Mouse (Mus musculus) intestine, embryonic 14.5 days (tissue): ENCODE measurements at regions not wholly inside any gene's neighbourhood (a gene's known extent, or its start where the extent isn't known, plus 50 kb on each side); places are given as distances from the start of the nearest gene placed in this dataset.

Source experiments
- ATAC-seq: fragments of 200-750 bp; cut with Nextera tagmentation; replicated peaks from 2 replicates; pipeline ENCODE4 v1.8.0; 2017; ENCODE audit warnings: low read depth, moderate number of reproducible peaks, moderate TSS enrichment, moderate library complexity; ENCODE audit not compliant: low FRiP score, low TSS enrichment
- DNase-seq: peaks from one replicate; pipeline ENCODE4 v3.0.0-alpha.2; 2018; ENCODE audit warnings: low spot score
- H3K27ac ChIP-seq: fragments of 300-500 bp; sonication (generic); 2 replicates; pipeline ENCODE4 v1.5.1; 2014; ENCODE audit warnings: low read depth, mild to moderate bottlenecking, control low read depth
- H3K27me3 ChIP-seq: fragments of 300-500 bp; sonication (generic); replicated peaks from 2 replicates; pipeline ENCODE4 v1.6.1; 2014; ENCODE audit warnings: low read length, control low read depth; ENCODE audit not compliant: control insufficient read depth, insufficient read depth
- H3K36me3 ChIP-seq: fragments of 300-500 bp; sonication (generic); 2 replicates; pipeline ENCODE4 v1.6.1; 2014; ENCODE audit warnings: low read length, control low read depth; ENCODE audit not compliant: control insufficient read depth, insufficient read depth
- H3K4me1 ChIP-seq: fragments of 300-500 bp; sonication (generic); replicated peaks from 2 replicates; pipeline ENCODE4 v1.6.1; 2014; ENCODE audit warnings: low read length, control low read depth, mixed read lengths; ENCODE audit not compliant: control insufficient read depth, insufficient read depth
- H3K4me2 ChIP-seq: fragments of 300-500 bp; sonication (generic); 2 replicates; pipeline ENCODE4 v1.6.1; 2014; ENCODE audit warnings: low read length
- H3K4me3 ChIP-seq: fragments of 300-500 bp; sonication (generic); 2 replicates; pipeline ENCODE4 v1.5.1; 2014; ENCODE audit warnings: low read depth, low read length, control low read depth, mixed read lengths
- H3K9ac ChIP-seq: fragments of 300-500 bp; sonication (generic); 2 replicates; pipeline ENCODE4 v1.6.1; 2014; ENCODE audit warnings: mild to moderate bottlenecking, low read length
- H3K9me3 ChIP-seq: fragments of 300-500 bp; sonication (generic); 2 replicates; pipeline ENCODE4 v1.6.1; 2016; ENCODE audit warnings: low read length, control low read depth; ENCODE audit not compliant: control insufficient read depth
- WGBS: fragments of 180-500 bp; shearing (Covaris S2); extraction: QIAGEN DNeasy Blood & Tissue Kit; methylation state at CpG from one replicate; pipeline ENCODE4 v1.1.7; 2014; 5-methylcytosine and 5-hydroxymethylcytosine counted together

DNA sequence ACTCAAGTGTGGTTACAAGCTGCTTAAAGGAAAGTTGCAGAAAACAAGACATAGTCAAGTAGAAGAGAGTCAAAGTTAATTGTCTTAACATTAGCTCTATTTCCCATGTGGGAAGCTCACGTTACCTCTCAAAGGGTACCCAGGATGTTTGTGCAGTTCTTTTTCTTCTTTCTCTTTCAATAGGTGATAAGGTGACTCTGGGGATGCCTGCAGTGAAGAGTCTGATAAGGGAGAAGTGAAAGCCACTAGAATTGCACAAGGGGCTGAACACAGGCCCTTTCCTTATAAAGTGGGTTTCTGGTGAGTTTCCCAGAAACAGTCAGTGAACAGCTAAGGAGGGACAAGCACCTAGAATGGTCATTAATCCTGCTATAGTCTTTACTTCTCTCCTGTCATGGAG is 98.6 kb upstream of the Slc4a7 start:
- no peaks in the 10 kb centered on the region for H3K4me1 ChIP-seq
- DNase-seq (no peak), ATAC-seq (no peak)
- no peak overlapping the region for H3K9ac ChIP-seq
- H3K4me3 ChIP-seq, result no peak overlapping the region
- no peak overlapping the region for H3K27ac ChIP-seq
- H3K4me2 ChIP-seq, result no peak overlapping the region
- H3K27me3 ChIP-seq, result no peaks in the 10 kb centered on the region
- 85% methylated on average over 1 of the region's 1 CpGs for WGBS
- no peaks in the 10 kb centered on the region for H3K36me3 ChIP-seq
- no peaks in the 10 kb centered on the region for H3K9me3 ChIP-seq

- H3K27ac ChIP-seq, result no peak overlapping the region
- no peaks in the 10 kb centered on the region for H3K27me3 ChIP-seq
- no peaks in the 10 kb centered on the region for H3K9me3 ChIP-seq
- H3K9ac ChIP-seq, result no peak overlapping the region
- no peaks in the 10 kb centered on the region; the same call in 1 of the 2 replicates for H3K4me1 ChIP-seq
- no peak for ATAC-seq
- no peak overlapping the region for H3K4me3 ChIP-seq
- H3K36me3 ChIP-seq, result no peaks in the 10 kb centered on the region
- no peak overlapping the region for H3K4me2 ChIP-seq
- 91% methylated on average over 3 of the region's 3 CpGs for WGBS
- no peak for DNase-seq
Measured at GRCm38 (mm10) chr14:14607074-14607473, 95.0 kb upstream of the Slc4a7 start.

DNA sequence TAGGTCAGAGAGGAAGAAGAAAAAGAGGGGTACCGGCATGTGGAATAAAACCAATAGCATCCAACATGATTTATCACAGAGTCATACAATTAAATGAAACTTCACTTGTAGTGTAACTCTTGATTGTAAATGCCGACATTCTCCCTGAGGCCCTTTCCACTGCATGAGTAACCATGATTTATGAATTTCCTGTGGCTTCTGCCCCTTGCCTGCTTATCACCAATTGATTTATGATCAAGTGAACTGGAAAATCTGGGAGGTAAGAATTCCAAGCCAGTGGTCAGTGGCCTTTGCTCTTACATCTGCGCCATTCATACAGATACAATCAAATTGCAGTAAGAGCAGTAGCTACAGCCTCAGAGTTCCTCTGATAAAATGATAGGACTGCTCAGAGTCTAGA is 89.8 kb upstream of the Slc4a7 start:
- H3K4me1 ChIP-seq, result no peaks in the 10 kb centered on the region; the same call in 1 of the 2 replicates
- no peaks in the 10 kb centered on the region for H3K9me3 ChIP-seq
- H3K9ac ChIP-seq, result no peak overlapping the region
- WGBS, result 40% methylated on average over 3 of the region's 3 CpGs
- H3K27me3 ChIP-seq, result no peaks in the 10 kb centered on the region
- no peak overlapping the region for H3K4me3 ChIP-seq
- ATAC-seq (no peak), DNase-seq (no peak)
- no peaks in the 10 kb centered on the region for H3K36me3 ChIP-seq
- H3K27ac ChIP-seq, result no peak overlapping the region
- no peak overlapping the region for H3K4me2 ChIP-seq

GRCm38 (mm10) chr14:14620316-14620715 is 81.8 kb upstream of the Slc4a7 start:
- ATAC-seq (no peak), DNase-seq (no peak)
- no peaks in the 10 kb centered on the region for H3K9me3 ChIP-seq
- H3K4me3 ChIP-seq, result no peak overlapping the region
- H3K4me2 ChIP-seq, result no peak overlapping the region
- no peak overlapping the region for H3K27ac ChIP-seq
- H3K27me3 ChIP-seq, result no peaks in the 10 kb centered on the region
- no peak overlapping the region for H3K9ac ChIP-seq
- 88% methylated on average over 5 of the region's 5 CpGs for WGBS
- H3K4me1 ChIP-seq, result no peaks in the 10 kb centered on the region
- no peaks in the 10 kb centered on the region for H3K36me3 ChIP-seq

- ATAC-seq (no peak), DNase-seq (no peak)
- Histone ChIP-seq H3K9me3 (no peaks in the 10 kb centered on the region), H3K4me3 (no peak overlapping the region), H3K27ac (no peak overlapping the region), H3K4me2 (no peak overlapping the region), H3K36me3 (no peaks in the 10 kb centered on the region), H3K4me1 (no peaks in the 10 kb centered on the region; the same call in 1 of the 2 replicates), H3K9ac (no peak overlapping the region), H3K27me3 (no peaks in the 10 kb centered on the region)
- 67% methylated on average over 1 of the region's 1 CpGs for WGBS
Measured at GRCm38 (mm10) chr14:14628673-14629072, 73.4 kb upstream of the Slc4a7 start.

GRCm38 (mm10) chr14:14631750-14632149 is 70.3 kb upstream of the Slc4a7 start:
- H3K36me3 ChIP-seq, result no peaks in the 10 kb centered on the region
- no peak overlapping the region for H3K27ac ChIP-seq
- no peak for ATAC-seq
- no peaks in the 10 kb centered on the region for H3K27me3 ChIP-seq
- no peak for DNase-seq
- no peak overlapping the region for H3K9ac ChIP-seq
- no peaks in the 10 kb centered on the region for H3K9me3 ChIP-seq
- H3K4me2 ChIP-seq, result no peak overlapping the region
- H3K4me3 ChIP-seq, result no peak overlapping the region
- WGBS, result 50% methylated on average over 6 of the region's 6 CpGs
- no peaks in the 10 kb centered on the region; the same call in 1 of the 2 replicates for H3K4me1 ChIP-seq

DNA sequence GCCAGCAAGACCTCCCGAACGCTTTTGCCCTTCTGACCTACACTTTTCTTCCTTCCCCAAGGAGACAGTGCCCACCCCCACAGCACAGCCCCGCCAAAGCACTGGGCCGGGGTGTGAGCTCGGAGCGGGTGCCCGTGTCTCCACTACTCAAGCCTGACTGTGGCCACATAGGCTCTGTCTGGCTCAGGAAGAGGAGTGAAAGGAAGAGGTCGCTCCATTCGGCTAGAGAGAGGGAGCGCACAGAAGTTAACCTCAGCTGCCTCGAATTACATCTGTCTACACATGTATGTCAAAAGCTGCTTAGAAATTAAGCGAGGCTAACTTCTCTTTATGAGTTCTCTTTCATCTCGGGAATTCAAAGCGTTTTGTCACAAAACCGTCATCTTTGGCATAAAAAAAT is 69.6 kb upstream of the Slc4a7 start:
- ATAC-seq, result no peak
- no peak for DNase-seq
- Histone ChIP-seq H3K4me1 (no peaks in the 10 kb centered on the region; the same call in 1 of the 2 replicates), H3K36me3 (no peaks in the 10 kb centered on the region), H3K4me3 (peak overlapping the region; percentile 18), H3K9me3 (no peaks in the 10 kb centered on the region), H3K9ac (no peak overlapping the region), H3K27ac (no peak overlapping the region), H3K4me2 (peak overlapping the region; percentile 54), H3K27me3 (no peaks in the 10 kb centered on the region)
- 3% methylated on average over 15 of the region's 15 CpGs for WGBS

DNA sequence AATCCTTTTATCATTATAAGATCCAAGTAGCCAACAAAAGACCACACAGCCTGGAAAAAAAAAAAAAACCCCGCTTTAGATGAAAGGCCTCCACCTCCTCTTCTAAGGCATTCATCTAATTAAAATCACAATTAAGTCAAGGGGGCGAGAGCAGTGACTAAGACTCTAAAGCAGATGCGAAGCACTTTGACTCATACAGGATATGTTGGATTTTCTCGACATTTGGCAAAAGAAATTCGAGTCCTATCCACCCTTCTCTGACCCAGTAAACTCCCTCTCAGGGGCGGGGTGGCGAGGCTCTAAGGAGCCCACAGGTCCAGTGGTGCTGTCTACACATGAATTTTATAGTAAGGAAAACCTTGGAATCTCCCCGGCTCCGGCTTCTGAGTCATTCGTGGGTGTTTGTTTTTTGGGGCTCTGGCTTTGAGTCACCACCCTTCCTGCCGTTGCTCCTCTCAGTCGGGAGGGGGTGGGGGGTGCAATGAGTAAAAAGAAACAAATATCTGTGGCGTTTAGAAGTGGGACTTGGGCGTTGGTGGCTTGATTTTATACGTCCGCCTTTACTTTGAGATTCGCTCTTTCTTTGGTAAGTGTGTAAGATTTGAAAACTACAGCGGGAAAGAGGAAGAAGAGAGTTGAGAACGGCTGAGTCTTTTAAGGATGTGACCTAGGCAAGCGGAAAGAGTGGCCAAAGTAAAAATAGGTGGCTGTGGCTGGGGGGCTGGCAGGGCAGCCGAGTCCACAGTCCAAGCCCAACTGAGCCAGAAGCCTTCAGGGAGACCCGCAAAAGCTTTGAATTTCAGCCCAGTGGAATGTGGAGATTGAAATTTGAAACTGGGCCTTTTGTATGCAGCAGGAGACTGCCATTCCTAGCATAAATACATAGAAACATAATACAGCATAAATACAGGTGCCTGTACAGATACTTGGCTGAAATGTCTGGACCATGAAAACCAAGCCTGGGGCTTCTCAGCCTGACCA is 68.8 kb upstream of the Slc4a7 start:
- Histone ChIP-seq H3K9me3 (no peaks in the 10 kb centered on the region), H3K4me2 (peak overlapping the region; percentile 54), H3K27me3 (no peaks in the 10 kb centered on the region), H3K4me1 (no peaks in the 10 kb centered on the region; the same call in 1 of the 2 replicates), H3K9ac (peak overlapping the region; percentile 6; the same call in 1 of the 2 replicates), H3K4me3 (peak overlapping the region; percentile 18), H3K27ac (no peak overlapping the region), H3K36me3 (no peaks in the 10 kb centered on the region)
- ATAC-seq (no peak), DNase-seq (peak; percentile 64)
- 5% methylated on average over 22 of the region's 22 CpGs for WGBS
